Mouse (Mus musculus): ENCODE data around the gene Ank. TPM values are rescaled to one million over a fixed set of nuclear protein-coding genes. Genes with fewer than 3 reads are reported as not detected.

Gene Ank
- polyA plus RNA-seq, 1 experiment, result 21.7 TPM

- no peak for TF ChIP-seq GATA1 (IDR thresholded peaks at IDR 0.05; ENCODE audit: low read length)
These were observed 99.2 kb downstream of the Ank start for GRCm38 (mm10) chr15:27565626-27566185.

- no peak for TF ChIP-seq GATA1 (IDR thresholded peaks at IDR 0.05; ENCODE audit: low read length)
These were observed 100.9 kb downstream of the Ank start for GRCm38 (mm10) chr15:27567356-27567755.

- no peak for TF ChIP-seq GATA1 (IDR thresholded peaks at IDR 0.05; ENCODE audit: low read length)
These were observed 101.9 kb downstream of the Ank start for GRCm38 (mm10) chr15:27568371-27568770.

GRCm38 (mm10) chr15:27569924-27570323 lies 103.4 kb downstream of the Ank start:
- TF ChIP-seq GATA1 (IDR thresholded peaks at IDR 0.05; ENCODE audit: low read length), result no peak

- no peak for TF ChIP-seq GATA1 (IDR thresholded peaks at IDR 0.05; ENCODE audit: low read length)
These were observed 103.9 kb downstream of the Ank start for GRCm38 (mm10) chr15:27570385-27570784.

GRCm38 (mm10) chr15:27571179-27571578 lies 104.7 kb downstream of the Ank start:
- no peak for TF ChIP-seq GATA1 (IDR thresholded peaks at IDR 0.05; ENCODE audit: low read length)

GRCm38 (mm10) chr15:27574992-27575781 lies 108.7 kb downstream of the Ank start:
- no peak for TF ChIP-seq GATA1 (IDR thresholded peaks at IDR 0.05; ENCODE audit: low read length)

- no peak for TF ChIP-seq GATA1 (IDR thresholded peaks at IDR 0.05; ENCODE audit: low read length)
These were observed 109.5 kb downstream of the Ank start for GRCm38 (mm10) chr15:27575932-27576331.

- TF ChIP-seq GATA1 (IDR thresholded peaks at IDR 0.05; ENCODE audit: low read length), result no peak
These were observed 110.4 kb downstream of the Ank start for GRCm38 (mm10) chr15:27576886-27577285.

GRCm38 (mm10) chr15:27577915-27578780 lies 111.7 kb downstream of the Ank start:
- no peak for TF ChIP-seq GATA1 (IDR thresholded peaks at IDR 0.05; ENCODE audit: low read length)

- no peak for TF ChIP-seq GATA1 (IDR thresholded peaks at IDR 0.05; ENCODE audit: low read length)
These were observed 112.4 kb downstream of the Ank start for GRCm38 (mm10) chr15:27578918-27579317.

- no peak for TF ChIP-seq GATA1 (IDR thresholded peaks at IDR 0.05; ENCODE audit: low read length)
These were observed 113.4 kb downstream of the Ank start for GRCm38 (mm10) chr15:27579853-27580252.

GRCm38 (mm10) chr15:27580771-27581170 lies 114.3 kb downstream of the Ank start:
- TF ChIP-seq GATA1 (IDR thresholded peaks at IDR 0.05; ENCODE audit: low read length), result no peak

- TF ChIP-seq GATA1 (IDR thresholded peaks at IDR 0.05; ENCODE audit: low read length), result no peak
These were observed 115.2 kb downstream of the Ank start for GRCm38 (mm10) chr15:27581640-27582039.

- no peak for TF ChIP-seq GATA1 (IDR thresholded peaks at IDR 0.05; ENCODE audit: low read length)
These were observed 116.0 kb downstream of the Ank start for GRCm38 (mm10) chr15:27582428-27582827.

GRCm38 (mm10) chr15:27583042-27583441 lies 116.6 kb downstream of the Ank start:
- TF ChIP-seq GATA1 (IDR thresholded peaks at IDR 0.05; ENCODE audit: low read length), result no peak
